Mouse (Mus musculus): ENCODE measurements at regions not wholly inside any gene's neighbourhood (a gene's known extent, or its start where the extent isn't known, plus 50 kb on each side); places are given as distances from the start of the nearest gene placed in this dataset.
A peak's percentile ranks its signal among the peaks of the same experiment; 100 is the strongest.

DNA sequence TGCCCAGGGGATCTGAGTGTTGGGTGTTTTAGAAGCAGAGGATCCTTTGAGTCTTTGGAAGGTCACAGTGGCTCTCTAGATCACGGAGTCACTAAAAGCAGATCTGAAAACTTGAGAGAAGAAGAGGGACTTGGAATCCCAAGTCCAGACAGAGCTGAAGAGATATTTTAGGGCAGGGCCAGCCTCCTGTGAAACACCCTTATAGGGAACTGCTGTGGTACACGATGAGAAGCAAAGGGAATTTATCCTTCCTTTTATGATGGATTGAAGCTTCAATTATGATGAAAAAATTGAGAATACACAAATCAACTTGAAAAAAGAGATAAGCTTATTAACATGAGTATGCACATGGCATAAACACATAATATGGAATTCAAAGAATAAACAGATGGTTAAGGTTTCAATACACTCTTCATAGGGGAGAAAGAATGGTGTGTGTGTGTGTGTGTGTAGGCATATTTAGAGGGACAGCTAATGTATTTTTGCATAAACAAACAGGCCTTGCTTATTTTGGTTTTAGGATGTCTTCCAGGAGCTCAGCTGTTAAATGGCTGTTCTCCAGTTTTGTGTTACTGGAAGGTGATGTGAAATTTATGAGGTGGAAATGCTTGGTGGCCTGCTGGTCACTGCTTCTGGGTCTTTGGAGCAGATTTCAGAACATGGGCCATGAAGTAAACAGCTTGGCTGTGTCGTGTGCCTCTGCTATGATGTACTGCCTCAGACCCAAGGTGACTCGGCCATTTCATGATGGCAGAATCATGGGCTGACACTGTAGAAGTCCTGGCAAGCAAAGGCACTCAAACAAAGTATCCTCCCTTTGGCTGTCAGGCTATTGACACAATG is 190.1 kb downstream of the Phlda1 start:
- DNase-seq: peak in 1 of 2 experiments; percentile 37

- DNase-seq: no peak
Observed at GRCm38 (mm10) chr10:111696987-111697386, 190.9 kb downstream of the Phlda1 start.

- no peak for DNase-seq
Observed at GRCm38 (mm10) chr10:111699557-111700508, 193.7 kb downstream of the Phlda1 start.

- DNase-seq: no peak
Observed at GRCm38 (mm10) chr10:111700570-111700969, 194.5 kb downstream of the Phlda1 start.

DNA sequence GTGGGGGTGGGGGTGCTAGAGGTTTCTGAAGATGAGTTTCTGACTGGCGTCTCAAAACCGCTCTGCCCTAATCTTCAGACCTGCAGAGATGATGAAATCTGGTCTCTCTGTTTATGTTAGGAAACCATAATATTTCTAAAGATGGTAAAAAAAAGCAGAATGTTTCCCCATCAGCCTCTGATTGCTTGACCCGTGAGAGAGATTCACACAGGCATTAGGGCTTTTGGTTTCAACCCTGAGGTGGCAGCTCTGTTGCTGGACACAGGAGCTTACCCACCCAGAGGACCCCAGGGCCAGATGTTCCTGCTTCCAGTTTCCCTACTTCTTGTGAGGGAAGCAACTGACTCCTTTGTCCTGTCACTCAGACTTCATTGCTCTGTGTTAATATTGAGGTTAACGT is 195.1 kb downstream of the Phlda1 start:
- DNase-seq: no peak

- DNase-seq: no peak
Observed at GRCm38 (mm10) chr10:111702435-111702834, 196.3 kb downstream of the Phlda1 start.

- no peak for DNase-seq
Observed at GRCm38 (mm10) chr10:111703447-111703846, 197.4 kb downstream of the Phlda1 start.

DNA sequence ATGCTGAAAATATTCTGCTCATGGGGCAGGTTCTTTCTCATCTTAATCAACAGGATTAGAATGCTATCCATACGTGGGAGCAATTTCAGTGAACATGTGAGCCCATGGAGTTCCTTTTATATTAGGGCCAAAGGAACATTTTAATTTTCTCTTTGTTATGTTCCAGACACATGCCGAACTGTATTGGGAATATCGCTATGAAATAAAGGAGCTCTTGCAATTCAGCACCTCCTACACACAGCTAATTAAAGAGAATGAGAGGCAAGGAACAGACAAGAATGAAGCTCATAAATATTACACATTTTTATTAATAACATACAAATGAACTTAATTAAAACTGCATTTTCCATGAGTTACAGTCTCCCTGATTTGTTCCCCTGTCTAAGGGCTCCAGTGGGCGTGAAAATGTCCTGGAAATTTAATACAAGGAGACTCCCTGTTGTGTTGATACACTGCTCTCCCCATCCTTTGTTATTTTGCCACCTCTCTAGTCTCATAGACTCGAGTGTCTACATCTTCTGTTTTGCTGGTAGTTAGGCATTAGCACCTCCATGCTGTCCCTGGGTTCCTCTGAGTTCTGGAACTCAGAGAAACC is 205.5 kb downstream of the Phlda1 start:
- DNase-seq: no peak

- no peak for DNase-seq
Observed at GRCm38 (mm10) chr10:111712991-111713390, 206.9 kb downstream of the Phlda1 start.

DNA sequence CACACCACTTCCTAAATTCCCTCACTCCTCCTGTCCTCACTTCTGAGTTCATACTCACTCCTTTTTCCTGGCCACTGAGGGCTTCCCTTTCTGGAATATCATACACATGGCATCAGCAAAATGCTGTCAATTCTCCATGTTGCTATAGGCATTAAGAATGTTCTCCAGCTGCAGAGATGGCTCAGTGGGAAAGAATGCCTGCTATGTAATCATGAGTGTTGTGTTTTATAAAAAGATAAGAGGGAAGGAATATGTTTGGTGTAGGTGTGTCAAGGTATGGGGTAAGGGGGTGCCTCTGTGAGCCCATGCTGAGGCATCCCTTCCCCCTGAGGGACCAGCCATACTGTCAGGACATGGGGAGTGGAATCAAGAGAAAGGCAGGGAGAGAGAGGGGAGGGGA is 207.6 kb downstream of the Phlda1 start:
- DNase-seq: no peak

- no peak for DNase-seq
Observed at GRCm38 (mm10) chr10:111715172-111715571, 209.1 kb downstream of the Phlda1 start.

DNA sequence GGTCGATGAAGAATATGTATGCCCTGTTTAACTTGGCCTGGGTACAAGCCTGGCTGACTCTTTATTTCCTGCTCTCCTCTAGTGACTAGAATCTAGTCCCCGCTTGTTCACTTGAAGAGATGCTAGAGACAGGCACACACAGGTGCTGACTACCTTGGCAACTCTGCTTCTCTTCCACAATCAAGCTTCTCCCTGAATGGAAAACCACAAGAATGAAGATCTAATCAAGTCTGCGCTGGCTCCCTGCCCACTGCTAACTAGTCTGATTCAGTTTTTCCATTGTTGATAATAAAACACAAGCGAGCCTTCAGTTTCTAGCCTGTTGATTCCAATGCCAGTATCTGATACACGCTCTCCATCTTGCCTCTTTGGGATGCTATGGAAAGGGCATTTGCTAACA is 213.5 kb downstream of the Phlda1 start:
- DNase-seq: no peak

- peak in 1 of 2 experiments; percentile 26 for DNase-seq
Observed at GRCm38 (mm10) chr10:111721068-111721467, 215.0 kb downstream of the Phlda1 start.

DNA sequence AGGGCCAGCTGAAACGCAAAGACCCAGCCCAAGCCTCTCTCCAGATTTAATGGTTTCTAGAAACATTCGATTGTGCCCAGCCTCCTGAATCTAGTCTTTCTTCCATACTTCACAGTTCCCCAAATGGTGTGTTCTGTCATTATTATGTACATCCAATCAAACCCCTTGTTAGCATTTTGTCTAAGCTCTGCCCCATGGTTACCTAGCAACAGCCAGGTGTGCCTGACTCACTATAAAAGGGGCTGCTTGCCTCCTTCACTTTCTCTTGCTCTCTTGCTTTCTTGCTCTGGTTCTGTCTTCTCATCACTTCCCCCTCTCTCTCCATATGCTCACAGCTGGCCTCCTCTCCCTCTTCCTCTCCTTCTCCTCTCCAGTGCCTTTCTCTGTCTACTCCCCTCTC is 217.8 kb downstream of the Phlda1 start:
- DNase-seq: no peak

DNA sequence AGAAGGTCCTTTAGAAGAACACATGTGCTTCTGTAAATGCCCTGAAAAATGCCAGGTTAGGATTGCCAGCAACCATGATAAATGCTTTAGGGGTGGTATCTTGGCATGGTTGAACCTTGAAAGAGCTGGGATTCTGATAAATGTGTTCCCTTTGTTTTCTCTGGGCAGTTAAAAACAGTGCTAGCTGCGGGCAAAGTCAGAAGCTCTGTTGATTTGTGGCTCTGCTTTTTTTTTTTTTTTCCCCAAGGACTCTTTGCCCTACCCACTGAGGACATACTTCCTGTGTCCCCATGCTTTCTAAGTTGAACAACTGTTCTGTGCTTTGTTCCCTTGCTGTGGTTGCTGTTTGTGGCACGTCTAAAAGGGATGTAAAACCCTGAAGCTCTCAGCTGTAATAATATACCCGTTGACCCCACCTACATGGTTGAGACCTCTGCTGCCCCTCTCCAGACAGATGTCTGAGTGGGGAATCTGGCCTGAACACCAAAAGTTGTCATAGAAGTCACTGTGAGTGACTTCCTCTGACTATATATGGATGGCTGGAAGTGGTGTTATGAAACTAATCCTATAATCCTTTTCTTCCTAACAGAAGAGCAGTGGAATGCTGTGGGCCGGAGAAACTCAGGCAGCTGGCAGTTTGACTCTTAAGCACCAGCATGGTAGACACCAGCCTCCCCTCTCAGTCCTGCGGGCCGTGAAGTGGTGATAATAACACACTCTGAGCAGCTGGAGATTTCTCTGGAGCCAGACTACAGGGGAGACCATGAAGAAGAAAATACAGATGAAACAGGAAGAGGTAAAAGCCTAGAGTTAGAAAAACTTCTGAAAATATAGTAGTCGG is 218.7 kb downstream of the Phlda1 start:
- no peak for DNase-seq

GRCm38 (mm10) chr10:111736026-111736425 is 229.9 kb downstream of the Phlda1 start:
- DNase-seq: no peak

- no peak for DNase-seq
Observed at GRCm38 (mm10) chr10:111739471-111740138, 232.9 kb upstream of the Krr1 start.

DNA sequence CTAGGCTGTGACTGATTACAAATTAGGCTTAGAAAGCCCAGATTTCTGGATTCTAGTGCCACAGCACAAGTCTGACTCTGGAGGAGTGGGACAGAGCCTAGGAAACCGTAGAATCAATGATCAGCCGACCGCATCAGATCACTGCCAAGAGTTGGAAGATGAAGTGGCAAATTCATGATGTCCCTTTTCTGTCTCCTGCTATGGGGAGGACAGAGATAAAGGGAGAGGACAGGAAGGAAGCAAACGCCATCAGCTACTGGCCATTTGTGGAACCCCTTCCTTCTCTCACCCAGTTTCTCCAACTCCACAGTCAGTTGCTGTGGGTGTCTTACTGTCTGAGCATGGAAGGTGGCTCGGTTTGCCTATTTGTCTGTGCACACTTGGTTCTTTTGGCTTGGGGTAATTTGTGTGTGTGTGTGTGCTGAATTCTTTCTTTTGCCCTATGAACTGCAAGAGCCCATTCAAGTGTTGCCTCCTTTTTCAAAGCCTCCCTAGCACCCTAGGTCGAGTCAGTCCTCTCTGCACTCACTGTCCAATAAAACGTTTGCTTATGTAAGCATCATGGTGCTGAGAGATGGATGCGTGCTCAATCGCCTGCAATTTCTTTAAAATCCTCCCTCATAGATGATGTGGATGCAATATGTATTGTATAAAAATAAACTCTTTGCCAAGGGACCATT is 231.7 kb upstream of the Krr1 start:
- no peak for DNase-seq

- DNase-seq: peak; percentile 33 to 40
Observed at GRCm38 (mm10) chr10:111741301-111741945, 231.0 kb upstream of the Krr1 start.

- no peak for DNase-seq
Observed at GRCm38 (mm10) chr10:111743291-111743690, 229.2 kb upstream of the Krr1 start.

- DNase-seq: no peak
Observed at GRCm38 (mm10) chr10:111745116-111745515, 227.3 kb upstream of the Krr1 start.

Measured in cerebellum, postnatal 14 days (tissue).